Mouse (Mus musculus) MEL (cell line): ENCODE results near the gene BC017158. TPM values are rescaled to one million over a fixed set of nuclear protein-coding genes. Genes with fewer than 3 reads are reported as not detected.
A peak's percentile ranks its signal among the peaks of the same experiment; 100 is the strongest.

Experiments
- DNase-seq: peaks from one replicate; pipeline ENCODE4 v3.0.0; 2011; ENCODE audit warnings: low read depth, low spot score
- H3K27ac ChIP-seq: 2 replicates; pipeline ENCODE4 v1.5.1; 2012; ENCODE audit warnings: low read depth, mild to moderate bottlenecking, control low read depth, low read length, moderate library complexity; ENCODE audit not compliant: control insufficient read depth
- H3K27me3 ChIP-seq, 2 experiments: fragments of 150-350 bp in 1 of 2; sonication (generic) in 1 of 2; 2 replicates each; pipeline ENCODE4 v1.6.1; 2012; ENCODE audit warnings: low read length in 2 of 2, mild to moderate bottlenecking in 2 of 2, improper control_type of control experiment in 1 of 2, moderate library complexity in 1 of 2; ENCODE audit not compliant: insufficient read depth in 2 of 2, control insufficient read depth in 1 of 2
- H3K36me3 ChIP-seq, 2 experiments: 2 replicates each; pipeline ENCODE4 v1.6.1; 2012 to 2014; ENCODE audit warnings: low read length in 2 of 2, improper control_type of control experiment in 1 of 2, inconsistent platforms in 1 of 2, mild to moderate bottlenecking in 1 of 2; ENCODE audit not compliant: insufficient read depth in 2 of 2, control insufficient read depth in 1 of 2
- H3K4me1 ChIP-seq, 2 experiments: fragments of 150-350 bp in 1 of 2; sonication (generic) in 1 of 2; 2 replicates each; pipeline ENCODE4 v1.6.1; 2012; ENCODE audit warnings: low read length in 2 of 2, improper control_type of control experiment in 1 of 2, mild to moderate bottlenecking in 1 of 2; ENCODE audit not compliant: insufficient read depth in 2 of 2, control insufficient read depth in 1 of 2
- H3K4me3 ChIP-seq, 2 experiments: fragments of 150-350 bp in 1 of 2; sonication (generic) in 1 of 2; 2 replicates each; pipeline ENCODE4 v1.5.1; 2012; ENCODE audit warnings: low read depth in 2 of 2, low read length in 2 of 2, mild to moderate bottlenecking in 2 of 2, moderate library complexity in 2 of 2, control low read depth in 1 of 2, improper control_type of control experiment in 1 of 2; ENCODE audit not compliant: control insufficient read depth in 1 of 2, insufficient read depth in 1 of 2
- H3K79me2 ChIP-seq: 2 replicates; pipeline ENCODE4 v1.6.1; 2012; ENCODE audit warnings: mild to moderate bottlenecking, low read length, moderate library complexity; ENCODE audit not compliant: control insufficient read depth, poor library complexity, insufficient read depth
- H3K9ac ChIP-seq: 2 replicates; pipeline ENCODE4 v1.6.1; 2012; ENCODE audit warnings: low read depth, mild to moderate bottlenecking, control low read depth, low read length, moderate library complexity; ENCODE audit not compliant: control insufficient read depth, poor library complexity, severe bottlenecking
- H3K9me3 ChIP-seq: fragments of 150-350 bp; sonication (generic); replicated peaks from 2 replicates; pipeline ENCODE4 v1.6.1; 2012; ENCODE audit warnings: mild to moderate bottlenecking, low read length, improper control_type of control experiment, moderate library complexity; ENCODE audit not compliant: insufficient read depth
- CHD1 ChIP-seq: IDR thresholded peaks from 2 replicates; pipeline ENCODE4 v1.6.1; 2012; ENCODE audit warnings: low read depth, mild to moderate bottlenecking, inconsistent platforms, low read length, improper control_type of control experiment
- CHD2 ChIP-seq: IDR thresholded peaks from 2 replicates; pipeline ENCODE4 v1.6.1; 2011; ENCODE audit warnings: low read length, improper control_type of control experiment
- E2F4 ChIP-seq: IDR thresholded peaks from 2 replicates; pipeline ENCODE4 v1.6.1; 2011; ENCODE audit warnings: low read depth, low read length, improper control_type of control experiment, borderline replicate concordance
- ELF1 ChIP-seq: IDR thresholded peaks from 2 replicates; pipeline ENCODE4 v1.6.1; 2014; ENCODE audit warnings: low read depth, mild to moderate bottlenecking, inconsistent platforms, low read length, improper control_type of control experiment, moderate library complexity
- EP300 ChIP-seq, 2 experiments: IDR thresholded peaks; 2 replicates each; pipeline ENCODE4 v1.6.1; 2011; ENCODE audit warnings: improper control_type of control experiment in 2 of 2, low read length in 2 of 2, low read depth in 1 of 2, mild to moderate bottlenecking in 1 of 2
- GATA1 ChIP-seq: IDR thresholded peaks from 2 replicates; pipeline ENCODE4 v1.6.1; 2011; ENCODE audit warnings: low read depth, low read length, improper control_type of control experiment
- JUND ChIP-seq: IDR thresholded peaks from 2 replicates; pipeline ENCODE4 v1.6.1; 2011; ENCODE audit warnings: low read depth, mild to moderate bottlenecking, improper control_type of control experiment, low read length
- KAT2A ChIP-seq: conservative IDR thresholded peaks from 2 replicates; pipeline ENCODE4 v1.6.1; 2012; ENCODE audit warnings: low read depth, low read length, improper control_type of control experiment, inconsistent platforms
- MEF2A ChIP-seq: IDR thresholded peaks from 2 replicates; pipeline ENCODE4 v1.6.1; 2014; ENCODE audit warnings: low read depth, mild to moderate bottlenecking, inconsistent platforms, low read length, improper control_type of control experiment; ENCODE audit not compliant: poor library complexity, insufficient replicate concordance, severe bottlenecking; ENCODE audit errors: extremely low read depth
- MXI1 ChIP-seq: IDR thresholded peaks from 2 replicates; pipeline ENCODE4 v1.6.1; 2011; ENCODE audit warnings: mild to moderate bottlenecking, low read depth, low read length, improper control_type of control experiment
- MYB ChIP-seq: IDR thresholded peaks from 2 replicates; pipeline ENCODE4 v1.6.1; 2011; ENCODE audit warnings: mild to moderate bottlenecking, low read depth, low read length, improper control_type of control experiment
- NRF1 ChIP-seq: IDR thresholded peaks from 2 replicates; pipeline ENCODE4 v1.6.1; 2014; ENCODE audit warnings: low read depth, mild to moderate bottlenecking, inconsistent platforms, low read length, improper control_type of control experiment, moderate library complexity; ENCODE audit not compliant: poor library complexity, insufficient read depth, severe bottlenecking
- POLR2AphosphoS2 ChIP-seq: IDR thresholded peaks from 2 replicates; pipeline ENCODE4 v1.6.1; 2011; ENCODE audit warnings: low read length, improper control_type of control experiment
- RAD21 ChIP-seq: IDR thresholded peaks from 2 replicates; pipeline ENCODE4 v1.6.1; 2011; ENCODE audit warnings: mild to moderate bottlenecking, low read depth, low read length, improper control_type of control experiment
- USF1 ChIP-seq: IDR thresholded peaks from 2 replicates; pipeline ENCODE4 v1.6.1; 2014; ENCODE audit warnings: low read depth, mild to moderate bottlenecking, inconsistent platforms, low read length, improper control_type of control experiment, moderate library complexity
- ZC3H11A ChIP-seq: IDR thresholded peaks from 2 replicates; pipeline ENCODE4 v1.6.1; 2012; ENCODE audit warnings: low read depth, mild to moderate bottlenecking, inconsistent platforms, low read length, improper control_type of control experiment
- ZKSCAN1 ChIP-seq: IDR thresholded peaks from 2 replicates; pipeline ENCODE4 v1.6.1; 2012; ENCODE audit warnings: low read depth, mild to moderate bottlenecking, inconsistent platforms, low read length, improper control_type of control experiment, moderate library complexity
- ZMIZ1 ChIP-seq: IDR thresholded peaks from 2 replicates; pipeline ENCODE4 v1.6.1; 2012; ENCODE audit warnings: low read depth, mild to moderate bottlenecking, inconsistent platforms, low read length, improper control_type of control experiment, moderate library complexity
- ZNF384 ChIP-seq: IDR thresholded peaks from 2 replicates; pipeline ENCODE4 v1.6.1; 2012; ENCODE audit warnings: low read depth, mild to moderate bottlenecking, inconsistent platforms, low read length, improper control_type of control experiment
- polyA plus RNA-seq, 2 experiments: library from polyadenylated mRNA; stranded (reverse) in 1 of 2; unstranded in 1 of 2; fragments of >175 nt in 1 of 2; fragments of >200 nt in 1 of 2; gene quantifications; 2 replicates each; pipeline versions ENCODE4 v1.2.1 to v1.2.4; 2012; ENCODE audit warnings: low replicate concordance in 2 of 2, low read depth in 1 of 2; ENCODE audit not compliant: insufficient read length in 2 of 2, insufficient read depth in 1 of 2, missing spikeins in 1 of 2
- total RNA-seq: library from RNA; depleted of rRNA; stranded (reverse); fragments of 300-350 nt; gene quantifications from 2 replicates; pipeline ENCODE4 v1.2.3, GENCODE M21; 2012

BC017158 gene
- total and polyA plus RNA-seq, 3 experiments: 19.8 to 41.6 TPM; not detected in 1

GRCm38 (mm10) chr7:128236856-128237592 is 60.9 kb downstream of the BC017158 start, which contains the start of gene Armc5 (continued):
- no peak for TF ChIP-seq NRF1
- peak; percentile 60 for TF ChIP-seq RAD21
- no peak for TF ChIP-seq MEF2A
- peak; percentile 42 for TF ChIP-seq ZC3H11A
- no peak for TF ChIP-seq GATA1
- TF ChIP-seq ZKSCAN1: no peak
- no peak for TF ChIP-seq ZMIZ1
- TF ChIP-seq POLR2AphosphoS2: no peak
- no peak for TF ChIP-seq KAT2A
- TF ChIP-seq, all 39 proteins: peak for 9

DNA sequence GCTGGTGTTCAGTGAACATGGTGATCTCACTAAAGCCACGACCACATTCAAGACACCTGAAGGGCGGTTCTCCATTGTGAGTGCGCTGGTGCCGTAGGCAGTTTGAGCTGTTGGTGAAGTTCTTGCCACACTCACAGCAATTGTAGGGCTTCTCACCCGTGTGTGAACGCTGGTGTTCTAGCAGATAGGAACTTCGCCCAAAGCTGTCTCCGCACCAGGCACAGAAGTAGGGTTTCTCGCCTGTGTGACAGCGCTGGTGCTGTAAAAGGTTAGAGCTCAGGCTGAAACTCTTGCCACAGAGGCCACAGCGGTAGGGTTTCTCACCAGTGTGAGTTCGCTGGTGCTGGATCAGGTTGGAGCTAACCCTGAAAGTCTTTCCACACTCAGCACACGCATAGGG is 61.5 kb downstream of the BC017158 start:
- DNase-seq: no peak
- no peak overlapping the region for H3K9ac ChIP-seq
- peaks cover 6% of the 10 kb centered on the region for H3K79me2 ChIP-seq
- TF ChIP-seq EP300 (IDR thresholded peaks at IDR 0.05; ENCODE audit: low read depth in 1 of 2, low read length in 2 of 2) (no peak), JUND (no peak), E2F4 (no peak), MXI1 (no peak), ZKSCAN1 (no peak), ELF1 (no peak), POLR2AphosphoS2 (no peak), CHD2 (no peak), USF1 (no peak), ZMIZ1 (no peak), MYB (no peak), ZNF384 (no peak), ZC3H11A (no peak), CHD1 (no peak)
- no peak overlapping the region for H3K4me3 ChIP-seq
- no peaks in the 10 kb centered on the region for H3K9me3 ChIP-seq
- H3K4me1 ChIP-seq: peaks cover 0 to 11% of the 10 kb centered on the region in 2 experiments; a peak in 3 of 4 replicates
- H3K27ac ChIP-seq: no peak overlapping the region
- peaks cover 0 to 7% of the 10 kb centered on the region in 2 experiments; a peak in 2 of 4 replicates for H3K36me3 ChIP-seq
- no peaks in the 10 kb centered on the region for H3K27me3 ChIP-seq
